Mouse (Mus musculus): Measurements from ENCODE around the gene Eef1akmt3. TPM values are rescaled to one million over a fixed set of nuclear protein-coding genes. Genes with fewer than 3 reads are reported as not detected.

Eef1akmt3 gene
- polyA plus RNA-seq, 1 experiment from 2014 or later: 0.15 TPM

- Histone ChIP-seq H3K27me3 (replicated peaks) (no peaks in the 10 kb centered on the region; the same call in 1 of the 2 replicates), H3K36me3 (peaks cover 4% of the 10 kb centered on the region), H3K27ac (no peak overlapping the region), H3K4me2 (replicated peaks) (peak overlapping the region; percentile 32; the same call in 1 of the 2 replicates), H3K9me3 (no peaks in the 10 kb centered on the region), H3K4me1 (peaks cover 76% of the 10 kb centered on the region), H3K9ac (peak overlapping the region; percentile 38; the same call in 1 of the 2 replicates), H3K4me3 (no peak overlapping the region)
- WGBS: 59% methylated on average over 4 of the region's 4 CpGs
- ATAC-seq (ENCODE audit: low FRiP score, low read depth): no peak; the same call in 1 of the 2 replicates
These were observed 54.8 kb downstream of the Eef1akmt3 start for GRCm38 (mm10) chr10:126986541-126986961.

DNA sequence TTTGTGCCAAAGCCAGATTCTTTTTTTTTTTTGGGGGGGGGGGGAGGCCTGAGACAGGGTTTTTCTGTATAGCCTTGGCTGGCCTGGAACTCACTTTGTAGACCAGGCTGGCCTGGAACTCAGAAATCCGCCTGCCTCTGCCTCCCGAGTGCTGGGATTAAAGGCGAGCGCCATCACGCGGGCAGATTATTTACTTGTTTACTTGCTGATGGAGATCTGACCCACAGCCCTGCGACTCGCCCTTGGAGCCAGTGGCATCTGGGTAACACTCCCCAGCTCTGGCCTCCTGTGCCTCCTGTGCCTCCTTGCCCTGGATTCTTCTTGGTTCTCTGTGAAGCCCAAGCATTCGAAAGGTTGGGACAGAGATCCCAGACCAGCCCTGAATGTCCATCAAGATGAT is 55.7 kb downstream of the Eef1akmt3 start:
- no peak overlapping the region for H3K9ac ChIP-seq
- no peak for ATAC-seq (ENCODE audit: low FRiP score, low read depth)
- no peaks in the 10 kb centered on the region; the same call in 1 of the 2 replicates for H3K27me3 ChIP-seq (replicated peaks)
- H3K36me3 ChIP-seq: peaks cover 4% of the 10 kb centered on the region
- WGBS: 99% methylated on average over 9 of the region's 9 CpGs
- no peak overlapping the region for H3K4me2 ChIP-seq (replicated peaks)
- H3K4me1 ChIP-seq: peaks cover 76% of the 10 kb centered on the region
- no peak overlapping the region for H3K4me3 ChIP-seq
- H3K9me3 ChIP-seq: no peaks in the 10 kb centered on the region
- H3K27ac ChIP-seq: no peak overlapping the region

- no peak for ATAC-seq (ENCODE audit: low FRiP score, low read depth)
These were observed 56.2 kb downstream of the Eef1akmt3 start for GRCm38 (mm10) chr10:126985127-126985526.

DNA sequence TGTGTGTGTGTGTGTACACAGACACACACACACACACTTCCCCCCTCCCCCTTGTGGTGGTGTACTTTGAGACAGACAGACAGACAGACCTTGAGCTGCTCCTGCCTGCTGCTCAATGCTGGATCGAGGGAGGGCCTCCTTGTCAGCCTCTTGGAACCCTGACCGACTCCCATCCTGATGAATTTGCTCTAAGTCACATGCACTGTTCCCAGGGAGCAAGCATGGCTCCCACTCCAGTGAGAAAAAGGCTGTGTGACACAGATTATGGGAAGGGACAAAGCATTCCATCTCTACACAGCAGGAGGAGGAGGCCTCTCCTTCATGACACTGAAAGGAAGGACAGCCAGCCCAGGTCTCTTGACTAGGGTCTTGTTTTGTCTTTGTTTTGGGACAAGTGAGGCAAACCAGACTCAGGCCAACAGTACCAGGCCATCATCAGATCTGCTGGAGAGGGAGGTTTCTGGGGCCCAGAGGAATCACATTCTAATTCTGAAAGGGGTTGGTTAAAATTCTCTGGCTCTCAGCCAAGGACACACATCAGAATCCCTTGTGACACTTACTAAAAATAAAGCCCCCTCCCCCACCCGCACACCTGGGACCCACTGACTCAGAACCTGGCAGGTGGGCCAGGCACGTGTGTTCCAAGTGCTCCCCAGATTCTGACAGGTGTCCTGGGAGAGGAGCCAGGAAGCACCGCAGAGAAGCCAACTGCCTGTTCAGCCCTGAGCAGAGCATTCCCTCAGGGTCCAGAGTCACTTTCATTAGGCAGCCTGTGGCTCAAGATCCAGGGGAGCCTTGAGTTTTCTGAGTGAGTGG is 56.9 kb downstream of the Eef1akmt3 start:
- ATAC-seq (ENCODE audit: low FRiP score, low read depth): no peak
- H3K9me3 ChIP-seq: no peaks in the 10 kb centered on the region
- H3K27ac ChIP-seq: no peak overlapping the region
- H3K4me2 ChIP-seq (replicated peaks): peak overlapping the region; percentile 93
- no peak overlapping the region for H3K9ac ChIP-seq
- H3K36me3 ChIP-seq: peaks cover 4% of the 10 kb centered on the region
- 46% methylated on average over 5 of the region's 5 CpGs for WGBS
- H3K4me3 ChIP-seq: no peak overlapping the region
- H3K27me3 ChIP-seq (replicated peaks): no peaks in the 10 kb centered on the region; the same call in 1 of the 2 replicates
- peaks cover 82% of the 10 kb centered on the region for H3K4me1 ChIP-seq

More at GRCm38 (mm10) chr10:126985127-126985526, 56.2 kb downstream of the Eef1akmt3 start:
- H3K27me3 ChIP-seq (replicated peaks): no peaks in the 10 kb centered on the region; the same call in 1 of the 2 replicates
- peaks cover 4% of the 10 kb centered on the region for H3K36me3 ChIP-seq
- no peaks in the 10 kb centered on the region for H3K9me3 ChIP-seq
- H3K9ac ChIP-seq: no peak overlapping the region
- peaks cover 79% of the 10 kb centered on the region for H3K4me1 ChIP-seq
- H3K4me3 ChIP-seq: no peak overlapping the region
- WGBS: 79% methylated on average over 4 of the region's 4 CpGs
- no peak overlapping the region for H3K4me2 ChIP-seq (replicated peaks)
- H3K27ac ChIP-seq: no peak overlapping the region

DNA sequence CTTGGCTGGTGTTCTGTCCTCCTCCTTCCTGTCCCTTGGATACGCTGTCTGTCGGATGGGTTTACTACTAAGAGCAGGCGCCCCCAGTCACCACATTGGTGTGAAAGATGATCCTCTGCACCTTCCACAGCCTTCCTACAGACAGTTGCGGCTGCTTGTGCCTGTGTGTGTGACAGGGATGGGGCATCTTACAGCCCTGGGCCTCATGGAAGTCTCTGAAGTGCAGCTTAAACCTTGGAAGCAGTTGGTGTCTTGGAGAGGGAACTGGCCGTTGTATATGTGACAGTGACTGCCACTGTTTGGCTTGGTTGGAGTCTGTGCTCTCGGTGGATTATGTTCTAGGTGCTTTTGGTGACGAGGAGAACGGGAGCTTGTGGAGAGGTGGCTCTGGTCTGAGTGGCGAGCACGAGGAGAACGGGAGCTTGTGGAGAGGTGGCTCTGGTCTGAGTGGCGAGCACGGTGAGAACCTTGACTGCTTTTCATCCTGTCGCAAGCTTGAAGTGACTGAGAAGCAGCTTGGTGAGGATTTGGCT is 58.1 kb downstream of the Eef1akmt3 start:
- no peaks in the 10 kb centered on the region for H3K9me3 ChIP-seq
- peaks cover 4% of the 10 kb centered on the region for H3K36me3 ChIP-seq
- no peak overlapping the region for H3K4me3 ChIP-seq
- H3K9ac ChIP-seq: no peak overlapping the region
- WGBS: 68% methylated on average over 14 of the region's 14 CpGs
- peaks cover 74% of the 10 kb centered on the region for H3K4me1 ChIP-seq
- H3K27ac ChIP-seq: no peak overlapping the region
- H3K27me3 ChIP-seq (replicated peaks): no peaks in the 10 kb centered on the region; the same call in 1 of the 2 replicates
- H3K4me2 ChIP-seq (replicated peaks): peak overlapping the region; percentile 93
- ATAC-seq (ENCODE audit: low FRiP score, low read depth): no peak

DNA sequence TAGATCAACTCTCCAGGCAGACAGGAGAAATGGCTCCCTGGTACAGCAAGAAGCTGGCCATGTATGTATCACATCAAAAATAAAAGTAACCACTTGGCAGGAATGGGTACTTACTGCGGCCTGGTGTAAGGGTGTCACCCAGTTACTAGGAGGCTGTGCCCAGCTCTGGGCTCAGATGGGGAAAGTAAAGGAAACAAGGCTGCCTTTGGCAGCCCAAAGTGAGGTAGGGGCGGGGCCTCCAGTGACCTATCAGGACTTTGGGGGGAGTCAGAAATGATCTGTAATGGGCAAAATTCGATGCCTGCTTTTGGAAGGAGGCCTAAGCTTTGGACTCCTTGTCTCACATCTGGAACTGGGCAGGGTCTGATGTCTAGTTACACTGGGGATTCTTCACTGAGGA is 59.6 kb downstream of the Eef1akmt3 start:
- WGBS: 73% methylated on average over 3 of the region's 3 CpGs
- no peak for ATAC-seq (ENCODE audit: low FRiP score, low read depth)
- H3K9me3 ChIP-seq: no peaks in the 10 kb centered on the region
- H3K4me2 ChIP-seq (replicated peaks): peak overlapping the region; percentile 93
- H3K9ac ChIP-seq: no peak overlapping the region
- no peaks in the 10 kb centered on the region for H3K27me3 ChIP-seq (replicated peaks)
- peaks cover 67% of the 10 kb centered on the region for H3K4me1 ChIP-seq
- no peak overlapping the region for H3K27ac ChIP-seq
- no peak overlapping the region for H3K4me3 ChIP-seq
- H3K36me3 ChIP-seq: peaks cover 4% of the 10 kb centered on the region

MicroRNAs within 50 kb of the gene (microRNA counts, 519-probe panel; counts per million panel counts)
- microRNA mmu-miR-26a: 342 counts per million, percentile 67 among the panel's probes with 10 or more counts
- 342 counts per million, percentile 67 among the panel's probes with 10 or more counts for microRNA mmu-miR-546

Small RNAs within 50 kb of the gene (microRNA-seq; reads per million reads assigned to microRNA genes)
- gene Mir26a-2 (20.8 reads per million, percentile 31 among the genes with 10 or more reads in this experiment), gene Mir546 (not detected)

Other genes starting within 250 kb of the Eef1akmt3 start
- 12.8 and 13.1 TPM in 2 replicates for gene Atp23, start 140.2 kb downstream of the Eef1akmt3 start, polyA plus RNA-seq (2016; fragmentation: Nextera tagmentation; extraction: Ambion mirVana)
- 39.4 and 42.6 TPM in 2 replicates for gene Ctdsp2, start 62.8 kb downstream of the Eef1akmt3 start, polyA plus RNA-seq (2016; fragmentation: Nextera tagmentation; extraction: Ambion mirVana)
- 5.2 and 10.0 TPM in 2 replicates for gene Avil, start 40.8 kb downstream of the Eef1akmt3 start, polyA plus RNA-seq (2016; fragmentation: Nextera tagmentation; extraction: Ambion mirVana)
- 70.7 and 70.9 TPM in 2 replicates for gene Tsfm, start 10.7 kb downstream of the Eef1akmt3 start, polyA plus RNA-seq (2016; fragmentation: Nextera tagmentation; extraction: Ambion mirVana)
- 31.5 and 32.5 TPM in 2 replicates for gene Mettl1, start 99 bp downstream of the Eef1akmt3 start, polyA plus RNA-seq (2016; fragmentation: Nextera tagmentation; extraction: Ambion mirVana)
- gene Cyp27b1, start 6.7 kb upstream of the Eef1akmt3 start, polyA plus RNA-seq (2016; fragmentation: Nextera tagmentation; extraction: Ambion mirVana): 0.13 and 0.25 TPM in 2 replicates
- 6.1 TPM in 2 replicates for gene March9, start 18.7 kb upstream of the Eef1akmt3 start, polyA plus RNA-seq (2016; fragmentation: Nextera tagmentation; extraction: Ambion mirVana)
- gene Cdk4, start 22.0 kb upstream of the Eef1akmt3 start, polyA plus RNA-seq (2016; fragmentation: Nextera tagmentation; extraction: Ambion mirVana): 1,857 and 1,896 TPM in 2 replicates
- 137 and 147 TPM in 2 replicates for gene Tspan31, start 28.8 kb upstream of the Eef1akmt3 start, polyA plus RNA-seq (2016; fragmentation: Nextera tagmentation; extraction: Ambion mirVana)
- gene Agap2, start 33.8 kb upstream of the Eef1akmt3 start, polyA plus RNA-seq (2016; fragmentation: Nextera tagmentation; extraction: Ambion mirVana): 1.1 and 1.3 TPM in 2 replicates
- gene Os9, start 79.6 kb upstream of the Eef1akmt3 start, polyA plus RNA-seq (2016; fragmentation: Nextera tagmentation; extraction: Ambion mirVana): 118 and 123 TPM in 2 replicates
- gene B4galnt1, start 123.7 kb upstream of the Eef1akmt3 start, polyA plus RNA-seq (2016; fragmentation: Nextera tagmentation; extraction: Ambion mirVana): 29.2 and 31.5 TPM in 2 replicates
- 1.5 and 1.8 TPM in 2 replicates for gene Slc26a10, start 139.1 kb upstream of the Eef1akmt3 start, polyA plus RNA-seq (2016; fragmentation: Nextera tagmentation; extraction: Ambion mirVana)
- 43.3 and 43.6 TPM in 2 replicates for gene Arhgef25, start 148.6 kb upstream of the Eef1akmt3 start, polyA plus RNA-seq (2016; fragmentation: Nextera tagmentation; extraction: Ambion mirVana)
- 189 and 199 TPM in 2 replicates for gene Dtx3, start 154.2 kb upstream of the Eef1akmt3 start, polyA plus RNA-seq (2016; fragmentation: Nextera tagmentation; extraction: Ambion mirVana)
- 22.0 and 22.4 TPM in 2 replicates for gene Pip4k2c, start 170.1 kb upstream of the Eef1akmt3 start, polyA plus RNA-seq (2016; fragmentation: Nextera tagmentation; extraction: Ambion mirVana)
- 72.7 and 81.6 TPM in 2 replicates for gene Kif5a, start 221.8 kb upstream of the Eef1akmt3 start, polyA plus RNA-seq (2016; fragmentation: Nextera tagmentation; extraction: Ambion mirVana)
- 273 and 277 TPM in 2 replicates for gene Dctn2, start 224.9 kb upstream of the Eef1akmt3 start, polyA plus RNA-seq (2016; fragmentation: Nextera tagmentation; extraction: Ambion mirVana)
- 18.4 and 20.5 TPM in 2 replicates for gene Mbd6, start 247.5 kb upstream of the Eef1akmt3 start, polyA plus RNA-seq (2016; fragmentation: Nextera tagmentation; extraction: Ambion mirVana)

Measured in neural tube, embryonic 12.5 days (tissue).